Mouse (Mus musculus) spleen, adult 2 months (tissue): ENCODE measurements around the gene Scml4. TPM values are rescaled to one million over a fixed set of nuclear protein-coding genes. Genes with fewer than 3 reads are reported as not detected.

Experiments
- DNase-seq, 2 experiments: peaks; one replicate each; pipeline versions ENCODE4 v3.0.0 to v3.0.0-alpha.2; 2012 to 2021; ENCODE audit warnings: low spot score in 2 of 2, low read depth in 1 of 2
- H3K27ac ChIP-seq: fragments of 200-500 bp; 2 replicates; pipeline ENCODE4 v1.5.1; 2012; ENCODE audit warnings: low read length, inconsistent platforms; ENCODE audit not compliant: insufficient read depth
- H3K27me3 ChIP-seq: fragments of 200-500 bp; 2 replicates; pipeline ENCODE4 v1.6.1; 2012; ENCODE audit warnings: mild to moderate bottlenecking, moderate library complexity, low read length, inconsistent platforms; ENCODE audit not compliant: control insufficient read depth, insufficient read depth
- H3K36me3 ChIP-seq: fragments of 200-500 bp; 2 replicates; pipeline ENCODE4 v1.6.1; 2012; ENCODE audit warnings: mild to moderate bottlenecking, low read length, inconsistent platforms; ENCODE audit not compliant: control insufficient read depth, insufficient read depth
- H3K4me1 ChIP-seq: fragments of 200-500 bp; 2 replicates; pipeline ENCODE4 v1.6.1; 2011; ENCODE audit warnings: inconsistent platforms; ENCODE audit not compliant: control insufficient read depth, insufficient read depth, insufficient read length
- H3K4me3 ChIP-seq: fragments of 200-500 bp; 2 replicates; pipeline ENCODE4 v1.5.1; 2011; ENCODE audit warnings: mild to moderate bottlenecking, inconsistent platforms; ENCODE audit not compliant: insufficient read depth, insufficient read length; ENCODE audit errors: extremely low read depth
- CTCF ChIP-seq: fragments of 200-500 bp; IDR thresholded peaks from 2 replicates; pipeline ENCODE4 v1.5.1; 2011; ENCODE audit warnings: mild to moderate bottlenecking, inconsistent platforms; ENCODE audit not compliant: insufficient read depth, insufficient read length, insufficient replicate concordance; ENCODE audit errors: extremely low read depth
- POLR2A ChIP-seq: fragments of 200-500 bp; IDR thresholded peaks from 2 replicates; pipeline ENCODE4 v1.6.1; 2011; ENCODE audit warnings: low read depth, low read length, inconsistent platforms
- WGBS: fragments of 180-500 bp; shearing (Covaris S2); methylation state at CpG from one replicate; pipeline ENCODE4 v1.1.7; 2018; 5-methylcytosine and 5-hydroxymethylcytosine counted together
- polyA plus RNA-seq: library from polyadenylated mRNA; depleted of rRNA; stranded (reverse); fragments of >200 nt; gene quantifications from 2 replicates; pipeline ENCODE4 v1.2.3, GENCODE M21; 2012

Scml4 gene
- polyA plus RNA-seq, 1 experiment: 24.6 TPM

GRCm38 (mm10) chr10:42843416-42843815, 16.8 kb upstream of the Scml4 start:
- no peak for TF ChIP-seq POLR2A
- TF ChIP-seq CTCF: no peak
- no peak overlapping the region for H3K27ac ChIP-seq
- no peak for DNase-seq
- no peaks in the 10 kb centered on the region for H3K27me3 ChIP-seq
- H3K36me3 ChIP-seq: no peaks in the 10 kb centered on the region
- no peak overlapping the region for H3K4me3 ChIP-seq
- peaks cover 8% of the 10 kb centered on the region; the same call in 1 of the 2 replicates for H3K4me1 ChIP-seq
- WGBS: 25% methylated on average over 1 of the region's 1 CpGs

GRCm38 (mm10) chr10:42845480-42845879, 14.7 kb upstream of the Scml4 start:
- Histone ChIP-seq H3K27ac (no peak overlapping the region), H3K4me1 (peaks cover 11% of the 10 kb centered on the region; the same call in 1 of the 2 replicates), H3K27me3 (no peaks in the 10 kb centered on the region), H3K4me3 (no peak overlapping the region), H3K36me3 (no peaks in the 10 kb centered on the region)
- DNase-seq: no peak
- TF ChIP-seq POLR2A: no peak
- 81% methylated on average over 1 of the region's 1 CpGs for WGBS

DNA sequence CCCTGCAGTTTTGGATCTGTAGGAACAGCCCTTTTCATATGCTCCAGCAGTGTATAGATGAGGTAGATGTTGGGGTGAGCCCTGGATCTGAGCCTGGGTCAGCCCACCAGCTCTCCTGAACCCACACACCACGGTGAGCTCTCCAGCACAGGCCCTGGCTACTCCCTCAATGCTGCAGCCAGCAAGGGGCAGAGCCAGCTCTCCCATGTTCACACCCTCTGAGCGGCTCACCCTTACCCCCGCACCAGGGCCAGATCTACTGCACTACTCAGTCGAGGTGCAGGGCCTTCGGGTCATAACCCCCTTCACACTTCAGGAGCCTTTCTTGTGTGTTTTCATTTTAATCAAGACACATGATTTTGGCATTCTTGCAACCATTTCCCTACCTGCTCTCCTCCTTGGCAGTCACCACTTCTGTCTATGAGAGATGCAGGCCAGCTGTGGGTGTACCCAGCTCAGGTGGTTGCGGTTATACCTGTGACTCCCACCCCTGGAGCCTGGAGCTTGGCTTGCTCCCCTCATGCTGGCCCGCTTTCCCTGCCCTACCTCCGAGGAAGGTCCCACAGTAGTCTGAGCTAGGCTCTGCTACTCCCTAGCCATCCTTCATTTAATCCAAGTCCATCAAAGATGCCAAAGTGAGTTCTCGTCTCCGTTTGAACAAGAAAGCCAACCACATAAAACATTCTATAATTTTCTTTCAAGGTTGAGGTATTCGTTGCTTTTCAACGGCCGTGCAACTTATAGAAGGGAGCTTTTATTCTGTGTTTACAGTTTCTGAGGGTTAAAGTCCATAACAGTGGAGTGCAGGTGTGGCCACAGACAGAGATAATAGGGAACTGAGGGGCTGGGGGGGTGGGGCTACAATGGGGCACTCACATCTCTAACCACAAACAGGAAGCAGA, 11.7 kb upstream of the Scml4 start:
- TF ChIP-seq POLR2A (no peak), CTCF (no peak)

DNA sequence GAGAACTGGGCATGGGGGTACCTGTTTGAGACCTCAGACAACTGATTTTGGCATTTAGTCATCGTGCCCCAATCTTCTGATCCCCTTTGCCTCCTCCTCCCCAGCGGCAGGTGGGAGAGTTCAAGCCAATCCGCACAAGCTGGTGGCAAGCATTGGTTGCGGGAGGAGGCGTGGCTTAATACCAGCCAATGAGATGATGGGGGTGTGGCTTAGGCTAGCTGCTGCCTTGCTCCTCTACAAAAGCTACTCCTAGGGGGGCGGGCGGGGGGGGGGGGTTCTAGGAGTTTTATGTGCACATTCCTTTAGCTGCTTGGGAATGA, 11.1 kb upstream of the Scml4 start:
- no peak for DNase-seq
- H3K27ac ChIP-seq: peak overlapping the region; percentile 56; the same call in 1 of the 2 replicates
- H3K27me3 ChIP-seq: no peaks in the 10 kb centered on the region
- WGBS: 80% methylated on average over 7 of the region's 7 CpGs
- H3K36me3 ChIP-seq: no peaks in the 10 kb centered on the region
- TF ChIP-seq POLR2A (no peak), CTCF (no peak)
- H3K4me1 ChIP-seq: peaks cover 7% of the 10 kb centered on the region; the same call in 1 of the 2 replicates
- no peak overlapping the region for H3K4me3 ChIP-seq

More for the DNA sequence above, 11.7 kb upstream of the Scml4 start:
- 72% methylated on average over 13 of the region's 13 CpGs for WGBS
- DNase-seq: no peak
- Histone ChIP-seq H3K27me3 (no peaks in the 10 kb centered on the region), H3K4me3 (no peak overlapping the region), H3K4me1 (peaks cover 9% of the 10 kb centered on the region; the same call in 1 of the 2 replicates), H3K36me3 (no peaks in the 10 kb centered on the region), H3K27ac (peak overlapping the region; percentile 67)

- H3K27ac ChIP-seq: no peak overlapping the region
- H3K36me3 ChIP-seq: no peaks in the 10 kb centered on the region
- no peaks in the 10 kb centered on the region for H3K27me3 ChIP-seq
- DNase-seq: no peak
- H3K4me3 ChIP-seq: no peak overlapping the region
- TF ChIP-seq POLR2A: no peak
- no peak for TF ChIP-seq CTCF
- no peaks in the 10 kb centered on the region; the same call in 1 of the 2 replicates for H3K4me1 ChIP-seq
- 84% methylated on average over 4 of the region's 4 CpGs for WGBS
Measured at GRCm38 (mm10) chr10:42854838-42855237, 5.3 kb upstream of the Scml4 start.

DNA sequence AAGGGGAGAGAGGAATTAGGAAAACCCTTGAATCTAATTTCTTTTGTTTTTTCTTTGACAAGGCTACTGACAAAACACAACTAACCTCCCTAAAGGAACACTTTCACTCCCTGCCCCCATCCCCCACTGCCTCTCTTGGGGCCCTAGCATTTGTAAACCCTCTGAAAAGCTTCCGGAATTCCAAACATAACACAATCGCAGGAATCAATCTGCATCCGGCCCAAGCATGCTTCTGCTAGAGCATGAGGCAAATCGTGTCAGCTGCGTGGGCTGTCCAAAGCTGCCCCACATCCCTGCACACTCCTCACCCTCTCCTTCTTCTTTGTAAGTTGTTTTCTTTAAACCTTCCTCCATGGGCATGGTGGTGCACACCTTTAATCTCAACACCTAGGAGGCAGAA, 4.9 kb upstream of the Scml4 start:
- no peaks in the 10 kb centered on the region; the same call in 1 of the 2 replicates for H3K4me1 ChIP-seq
- TF ChIP-seq CTCF: no peak
- no peak for TF ChIP-seq POLR2A
- no peak for DNase-seq
- no peaks in the 10 kb centered on the region for H3K36me3 ChIP-seq
- H3K4me3 ChIP-seq: no peak overlapping the region
- 77% methylated on average over 5 of the region's 5 CpGs for WGBS
- no peaks in the 10 kb centered on the region for H3K27me3 ChIP-seq
- no peak overlapping the region for H3K27ac ChIP-seq

- TF ChIP-seq POLR2A: no peak
- TF ChIP-seq CTCF: no peak
- no peak for DNase-seq
- Histone ChIP-seq H3K4me1 (no peaks in the 10 kb centered on the region; the same call in 1 of the 2 replicates), H3K36me3 (no peaks in the 10 kb centered on the region), H3K4me3 (no peak overlapping the region), H3K27me3 (no peaks in the 10 kb centered on the region), H3K27ac (no peak overlapping the region)
- WGBS: over 99% methylated on average over 9 of the region's 9 CpGs
Measured at GRCm38 (mm10) chr10:42856574-42856973, 3.6 kb upstream of the Scml4 start.
